30 mouse cellular contexts compared by ENCODE assay signal in the genomic region with DNA sequence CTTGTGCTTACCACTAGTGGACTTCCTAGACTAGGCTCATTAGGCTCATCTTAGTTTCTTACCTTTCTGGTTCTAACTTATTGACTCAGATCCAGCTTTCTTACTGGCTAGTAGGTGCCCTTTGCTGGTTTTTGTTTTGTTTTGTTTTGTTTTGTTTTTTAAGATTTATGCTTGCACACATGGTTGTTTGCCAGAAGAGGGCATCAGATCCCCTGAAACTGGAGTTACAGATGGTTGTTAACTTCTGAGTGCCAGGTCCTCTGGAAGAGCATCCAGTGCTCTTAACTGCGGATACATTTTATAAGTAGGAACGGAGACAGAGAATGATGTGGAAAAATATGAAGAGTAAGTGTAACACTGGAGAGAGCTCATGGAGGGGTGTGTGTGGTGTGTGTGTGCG.
DNase-seq lines count a peak whose midpoint lies in the region; TF ChIP-seq lines count a peak whose summit lies in the region.
"Had no signal": no experiment of that assay in that cellular context is flagged by ENCODE, and none has a peak within 500 bp of the region (broad histone marks: within the 10 kb centered on the region; RNA-seq: fewer than 3 reads in every experiment).

No protein-coding gene starts in this region.

- WGBS in heart, adult 2 months = 84% methylated on average over 3 of the region's 3 CpGs

- peak; percentile 18 for TF ChIP-seq RAD21 in MEL (IDR thresholded peaks at IDR 0.05; ENCODE audit: low read depth, low read length)

- H3K27ac ChIP-seq in heart, adult 2 months = no peak overlapping the region
- H3K27ac ChIP-seq in left cerebral cortex, adult 2 months = no peak overlapping the region
- no peak overlapping the region for H3K27ac ChIP-seq in MEL (ENCODE audit: control insufficient read depth, low read depth, low read length)
- H3K27ac ChIP-seq: embryonic facial prominence, embryonic 13.5 days; heart, embryonic 10.5 days; heart, embryonic 15.5 days; limb, embryonic 12.5 days; liver, embryonic 12.5 days; midbrain, embryonic 10.5 days; neural tube, embryonic 12.5 days had no signal

- no peaks in the 10 kb centered on the region for H3K36me3 ChIP-seq in heart, adult 2 months (ENCODE audit: control insufficient read depth, insufficient read depth, low read length)
- H3K36me3 ChIP-seq in MEL (ENCODE audit: control insufficient read depth in 1 of 2, insufficient read depth in 2 of 2, low read length in 2 of 2) = no peaks in the 10 kb centered on the region
- H3K36me3 ChIP-seq: embryonic facial prominence, embryonic 13.5 days; heart, embryonic 10.5 days; heart, embryonic 15.5 days; limb, embryonic 12.5 days; liver, embryonic 12.5 days; midbrain, embryonic 10.5 days; neural tube, embryonic 12.5 days had no signal

- no peaks in the 10 kb centered on the region for H3K27me3 ChIP-seq in heart, adult 2 months (ENCODE audit: control insufficient read depth, insufficient read depth, low read length)
- no peaks in the 10 kb centered on the region for H3K27me3 ChIP-seq in MEL (ENCODE audit: control insufficient read depth in 1 of 2, insufficient read depth in 2 of 2, low read length in 2 of 2)
- H3K27me3 ChIP-seq: embryonic facial prominence, embryonic 13.5 days; limb, embryonic 12.5 days; neural tube, embryonic 12.5 days had no signal

- no peak overlapping the region for H3K9ac ChIP-seq in heart, adult 2 months (ENCODE audit: low read depth, low read length)
- no peak overlapping the region for H3K9ac ChIP-seq in MEL (ENCODE audit: control insufficient read depth, low read depth, low read length, poor library complexity, severe bottlenecking)
- H3K9ac ChIP-seq: embryonic facial prominence, embryonic 13.5 days; heart, embryonic 15.5 days; limb, embryonic 12.5 days; liver, embryonic 12.5 days; neural tube, embryonic 12.5 days had no signal

- H3K79me2 ChIP-seq in heart, adult 2 months (replicated peaks; ENCODE audit: control insufficient read depth, insufficient read depth, low read length) = no peaks in the 10 kb centered on the region
- no peaks in the 10 kb centered on the region for H3K79me2 ChIP-seq in MEL (ENCODE audit: control insufficient read depth, insufficient read depth, low read length, poor library complexity)

- no peaks in the 10 kb centered on the region for H3K9me3 ChIP-seq in MEL (replicated peaks; ENCODE audit: insufficient read depth, low read length)
- H3K9me3 ChIP-seq: embryonic facial prominence, embryonic 13.5 days; heart, embryonic 10.5 days; heart, embryonic 15.5 days; limb, embryonic 12.5 days; liver, embryonic 12.5 days; midbrain, embryonic 10.5 days; neural tube, embryonic 12.5 days had no signal

- TF ChIP-seq CTCF in heart, adult 2 months (IDR thresholded peaks at IDR 0.05) = peak; percentile 63
- peak; percentile 36 for TF ChIP-seq CTCF in left cerebral cortex, adult 2 months (IDR thresholded peaks at IDR 0.05)
- TF ChIP-seq CTCF in MEL (IDR thresholded peaks at IDR 0.05 in 2 of 3, conservative IDR thresholded peaks at IDR 0.05 in 1 of 3; ENCODE audit: control insufficient read depth in 1 of 3, insufficient read depth in 1 of 3, low read depth in 2 of 3, low read length in 3 of 3, poor library complexity in 1 of 3, severe bottlenecking in 1 of 3) = peak in 1 of 3 experiments; percentile 22; a peak in 1 of 6 replicates

- TF ChIP-seq POLR2A in heart, adult 2 months (IDR thresholded peaks at IDR 0.05; ENCODE audit: insufficient read depth, low read depth, low read length) = no peak
- no peak for TF ChIP-seq POLR2A in MEL (IDR thresholded peaks at IDR 0.05; ENCODE audit: control insufficient read depth in 1 of 2, insufficient read depth in 1 of 2, low read depth in 1 of 2, low read length in 2 of 2, poor library complexity in 1 of 2)

- intact Hi-C loops in heart, adult 2 months (cut with DNase I) = loop anchor here (10.0 kb wide), 1 partner anchor 323 kb away; no protein-coding TSS in a partner anchor
- intact Hi-C loops in left cerebral cortex, adult 2 months (cut with DNase I) = no loop called here

- no peak for DNase-seq in heart, adult 2 months
- no peak for DNase-seq in heart, adult 18-20 months
- DNase-seq in left cerebral cortex, adult 2 months (ENCODE audit: extremely low spot score in 1 of 2, low spot score in 2 of 2) = no peak
- DNase-seq in left cerebral cortex, adult 8-10 months (ENCODE audit: low spot score in 2 of 2) = no peak
- DNase-seq in 3T3-L1 (ENCODE audit: low read depth, low spot score) (peak; percentile 52), MEL (ENCODE audit: low read depth, low spot score) (no peak)
- DNase-seq in thymus, postnatal 10 days (ENCODE audit: low spot score in 2 of 2) = no peak
- DNase-seq in cerebellum, adult 18-20 months = no peak
- DNase-seq: adrenal gland, postnatal 10 days; B cell, adult 2 months; cerebellum, adult 11 months; cerebellum, adult 9-11 months; gastrocnemius, postnatal 25 days; kidney, adult 11 months; kidney, postnatal 36 days; layer of hippocampus, postnatal 36 days; lung, adult 2 months; right cerebral cortex, adult 18-20 months; right cerebral cortex, postnatal 4 days; thymus, adult 2 months; thymus, postnatal 4 days had no signal

- no peaks in the 10 kb centered on the region for H3K4me1 ChIP-seq in heart, adult 2 months (ENCODE audit: control insufficient read depth, insufficient read depth, low read length)
- H3K4me1 ChIP-seq in MEL (ENCODE audit: control insufficient read depth in 1 of 2, insufficient read depth in 2 of 2, low read length in 2 of 2) = no peaks in the 10 kb centered on the region
- H3K4me1 ChIP-seq: heart, embryonic 10.5 days; heart, embryonic 15.5 days; liver, embryonic 12.5 days; midbrain, embryonic 10.5 days had no signal

- H3K4me3 ChIP-seq in heart, adult 2 months = no peak overlapping the region
- no peak overlapping the region for H3K4me3 ChIP-seq in left cerebral cortex, adult 2 months
- no peak overlapping the region for H3K4me3 ChIP-seq in MEL (ENCODE audit: control insufficient read depth in 1 of 2, insufficient read depth in 1 of 2, low read depth in 2 of 2, low read length in 2 of 2)
- H3K4me3 ChIP-seq: embryonic facial prominence, embryonic 13.5 days; erythroblast, embryonic 14.5 days; heart, embryonic 10.5 days; heart, embryonic 15.5 days; limb, embryonic 12.5 days; liver, embryonic 12.5 days; midbrain, embryonic 10.5 days; myocyte; neural tube, embryonic 12.5 days had no signal

- TF ChIP-seq EP300 in heart, adult 2 months (IDR thresholded peaks at IDR 0.05; ENCODE audit: insufficient read depth, low read depth, low read length) = no peak
- no peak for TF ChIP-seq EP300 in MEL (IDR thresholded peaks at IDR 0.05; ENCODE audit: low read depth in 1 of 2, low read length in 2 of 2)

TF ChIP-seq in MEL, 35 proteins besides CTCF, POLR2A, EP300 and RAD21:
- no peak for TF ChIP-seq JUND (IDR thresholded peaks at IDR 0.05; ENCODE audit: low read depth, low read length)
- TF ChIP-seq CHD2 (IDR thresholded peaks at IDR 0.05; ENCODE audit: low read length) = no peak
- no peak for TF ChIP-seq ZKSCAN1 (IDR thresholded peaks at IDR 0.05; ENCODE audit: low read depth, low read length)
- TF ChIP-seq USF1 (IDR thresholded peaks at IDR 0.05; ENCODE audit: low read depth, low read length) = no peak
- TF ChIP-seq SMC3 (IDR thresholded peaks at IDR 0.05; ENCODE audit: low read depth, low read length) = peak; percentile 29
- no peak for TF ChIP-seq USF2 (IDR thresholded peaks at IDR 0.05; ENCODE audit: borderline replicate concordance in 1 of 2, insufficient read depth in 1 of 2, low read depth in 1 of 2, low read length in 2 of 2)
- no peak for TF ChIP-seq TBP (IDR thresholded peaks at IDR 0.05; ENCODE audit: low read depth, low read length)
TF ChIP-seq in MEL: peak in this region for 1.
